Mouse (Mus musculus): Measurements from ENCODE around the gene Ccnd3. TPM values are rescaled to one million over a fixed set of nuclear protein-coding genes. Genes with fewer than 3 reads are reported as not detected.

The Ccnd3 gene
- polyA plus RNA-seq, 1 experiment from 2014 or later = 180 TPM

- Histone ChIP-seq H3K9me3 (ENCODE audit: control insufficient read depth) (no peaks in the 10 kb centered on the region), H3K36me3 (ENCODE audit: control insufficient read depth, insufficient read depth) (peaks cover 21% of the 10 kb centered on the region), H3K9ac (ENCODE audit: low read depth, low read length) (no peak overlapping the region), H3K4me2 (replicated peaks; ENCODE audit: low read depth) (no peak overlapping the region), H3K4me3 (ENCODE audit: low read depth, low read length) (no peak overlapping the region), H3K27me3 (replicated peaks; ENCODE audit: control insufficient read depth, insufficient read depth, low read length) (no peaks in the 10 kb centered on the region), H3K27ac (ENCODE audit: low read depth, low read length) (peak overlapping the region; percentile 46; the same call in 1 of the 2 replicates), H3K4me1 (replicated peaks; ENCODE audit: control insufficient read depth, insufficient read depth, low read length) (peaks cover 5% of the 10 kb centered on the region)
- no peak for ATAC-seq
- WGBS = 0% methylated on average over 3 of the region's 3 CpGs
- no peak for TF ChIP-seq CTCF (IDR thresholded peaks at IDR 0.05; ENCODE audit: low read depth)
These were observed 19.9 kb upstream of the Ccnd3 start for GRCm38 (mm10) chr17:47484993-47485392.

- no peak overlapping the region for H3K4me2 ChIP-seq (replicated peaks; ENCODE audit: low read depth)
- no peak overlapping the region for H3K4me3 ChIP-seq (ENCODE audit: low read depth, low read length)
- H3K9ac ChIP-seq (ENCODE audit: low read depth, low read length) = no peak overlapping the region
- H3K9me3 ChIP-seq (ENCODE audit: control insufficient read depth) = no peaks in the 10 kb centered on the region
- H3K4me1 ChIP-seq (replicated peaks; ENCODE audit: control insufficient read depth, insufficient read depth, low read length) = peaks cover 5% of the 10 kb centered on the region
- ATAC-seq = no peak
- no peak for TF ChIP-seq CTCF (IDR thresholded peaks at IDR 0.05; ENCODE audit: low read depth)
- no peaks in the 10 kb centered on the region for H3K27me3 ChIP-seq (replicated peaks; ENCODE audit: control insufficient read depth, insufficient read depth, low read length)
- peaks cover 29% of the 10 kb centered on the region for H3K36me3 ChIP-seq (ENCODE audit: control insufficient read depth, insufficient read depth)
- WGBS = 52% methylated on average over 3 of the region's 3 CpGs
- H3K27ac ChIP-seq (ENCODE audit: low read depth, low read length) = no peak overlapping the region
These were observed 19.1 kb upstream of the Ccnd3 start for GRCm38 (mm10) chr17:47485791-47486190.

GRCm38 (mm10) chr17:47490791-47491190 lies 14.1 kb upstream of the Ccnd3 start:
- Histone ChIP-seq H3K27me3 (replicated peaks; ENCODE audit: control insufficient read depth, insufficient read depth, low read length) (no peaks in the 10 kb centered on the region), H3K27ac (ENCODE audit: low read depth, low read length) (no peak overlapping the region), H3K4me1 (replicated peaks; ENCODE audit: control insufficient read depth, insufficient read depth, low read length) (no peaks in the 10 kb centered on the region; the same call in 1 of the 2 replicates), H3K36me3 (ENCODE audit: control insufficient read depth, insufficient read depth) (peaks cover 79% of the 10 kb centered on the region), H3K9ac (ENCODE audit: low read depth, low read length) (no peak overlapping the region), H3K9me3 (ENCODE audit: control insufficient read depth) (no peaks in the 10 kb centered on the region), H3K4me2 (replicated peaks; ENCODE audit: low read depth) (no peak overlapping the region), H3K4me3 (ENCODE audit: low read depth, low read length) (no peak overlapping the region)
- WGBS = 78% methylated on average over 9 of the region's 9 CpGs
- peak; percentile 43 for TF ChIP-seq CTCF (IDR thresholded peaks at IDR 0.05; ENCODE audit: low read depth)
- ATAC-seq = no peak

GRCm38 (mm10) chr17:47492731-47493130 lies 12.1 kb upstream of the Ccnd3 start:
- H3K9me3 ChIP-seq (ENCODE audit: control insufficient read depth) = no peaks in the 10 kb centered on the region
- no peaks in the 10 kb centered on the region for H3K4me1 ChIP-seq (replicated peaks; ENCODE audit: control insufficient read depth, insufficient read depth, low read length)
- WGBS = 74% methylated on average over 6 of the region's 6 CpGs
- H3K27ac ChIP-seq (ENCODE audit: low read depth, low read length) = no peak overlapping the region
- no peak overlapping the region for H3K4me2 ChIP-seq (replicated peaks; ENCODE audit: low read depth)
- no peak for ATAC-seq
- H3K27me3 ChIP-seq (replicated peaks; ENCODE audit: control insufficient read depth, insufficient read depth, low read length) = no peaks in the 10 kb centered on the region
- no peak overlapping the region for H3K9ac ChIP-seq (ENCODE audit: low read depth, low read length)
- no peak for TF ChIP-seq CTCF (IDR thresholded peaks at IDR 0.05; ENCODE audit: low read depth)
- H3K4me3 ChIP-seq (ENCODE audit: low read depth, low read length) = no peak overlapping the region
- peaks cover 94% of the 10 kb centered on the region for H3K36me3 ChIP-seq (ENCODE audit: control insufficient read depth, insufficient read depth)

- TF ChIP-seq CTCF (IDR thresholded peaks at IDR 0.05; ENCODE audit: low read depth) = no peak
- Histone ChIP-seq H3K9me3 (ENCODE audit: control insufficient read depth) (no peaks in the 10 kb centered on the region), H3K27ac (ENCODE audit: low read depth, low read length) (peak overlapping the region; percentile 46), H3K4me2 (replicated peaks; ENCODE audit: low read depth) (no peak overlapping the region), H3K9ac (ENCODE audit: low read depth, low read length) (no peak overlapping the region), H3K4me3 (ENCODE audit: low read depth, low read length) (no peak overlapping the region), H3K4me1 (replicated peaks; ENCODE audit: control insufficient read depth, insufficient read depth, low read length) (no peaks in the 10 kb centered on the region), H3K36me3 (ENCODE audit: control insufficient read depth, insufficient read depth) (peaks cover 94% of the 10 kb centered on the region), H3K27me3 (replicated peaks; ENCODE audit: control insufficient read depth, insufficient read depth, low read length) (no peaks in the 10 kb centered on the region)
- ATAC-seq = peak; percentile 69
- 54% methylated on average over 6 of the region's 6 CpGs for WGBS
These were observed 11.2 kb upstream of the Ccnd3 start for GRCm38 (mm10) chr17:47493653-47494052.

GRCm38 (mm10) chr17:47494132-47494531 lies 10.7 kb upstream of the Ccnd3 start:
- no peaks in the 10 kb centered on the region for H3K4me1 ChIP-seq (replicated peaks; ENCODE audit: control insufficient read depth, insufficient read depth, low read length)
- no peak overlapping the region for H3K4me3 ChIP-seq (ENCODE audit: low read depth, low read length)
- H3K36me3 ChIP-seq (ENCODE audit: control insufficient read depth, insufficient read depth) = peaks cover 93% of the 10 kb centered on the region
- TF ChIP-seq CTCF (IDR thresholded peaks at IDR 0.05; ENCODE audit: low read depth) = no peak
- no peak for ATAC-seq
- no peak overlapping the region for H3K4me2 ChIP-seq (replicated peaks; ENCODE audit: low read depth)
- H3K27ac ChIP-seq (ENCODE audit: low read depth, low read length) = peak overlapping the region; percentile 46; the same call in 1 of the 2 replicates
- H3K9me3 ChIP-seq (ENCODE audit: control insufficient read depth) = no peaks in the 10 kb centered on the region
- no peak overlapping the region for H3K9ac ChIP-seq (ENCODE audit: low read depth, low read length)
- no peaks in the 10 kb centered on the region for H3K27me3 ChIP-seq (replicated peaks; ENCODE audit: control insufficient read depth, insufficient read depth, low read length)
- WGBS = 80% methylated on average over 11 of the region's 11 CpGs

GRCm38 (mm10) chr17:47501531-47501930 lies 3.3 kb upstream of the Ccnd3 start:
- H3K27me3 ChIP-seq (replicated peaks; ENCODE audit: control insufficient read depth, insufficient read depth, low read length) = no peaks in the 10 kb centered on the region
- WGBS = 5% methylated on average over 11 of the region's 11 CpGs
- H3K4me2 ChIP-seq (replicated peaks; ENCODE audit: low read depth) = peak overlapping the region; percentile 70
- H3K4me1 ChIP-seq (replicated peaks; ENCODE audit: control insufficient read depth, insufficient read depth, low read length) = peaks cover 4% of the 10 kb centered on the region; the same call in 1 of the 2 replicates
- no peak for TF ChIP-seq CTCF (IDR thresholded peaks at IDR 0.05; ENCODE audit: low read depth)
- H3K27ac ChIP-seq (ENCODE audit: low read depth, low read length) = peak overlapping the region; percentile 79
- peaks cover 26% of the 10 kb centered on the region; the same call in 1 of the 2 replicates for H3K36me3 ChIP-seq (ENCODE audit: control insufficient read depth, insufficient read depth)
- no peak; the same call in 1 of the 2 replicates for ATAC-seq
- peak overlapping the region; percentile 66 for H3K4me3 ChIP-seq (ENCODE audit: low read depth, low read length)
- H3K9me3 ChIP-seq (ENCODE audit: control insufficient read depth) = no peaks in the 10 kb centered on the region
- peak overlapping the region; percentile 75 for H3K9ac ChIP-seq (ENCODE audit: low read depth, low read length)
